Mouse (Mus musculus) mouse embryonic stem cell (cell line): ENCODE measurements around the gene Psmb9.
"Not testable (repeated sequence)": the region's sequence is repeated elsewhere in the genome, so short reads cannot be mapped to it uniquely, and the experiment has no call there.

ENCODE experiments used
- in situ Hi-C, 2 experiments: fragments of 300-500 bp; cut with MboI; formaldehyde crosslinking; loops; 1 replicate in 1 of 2; 3 replicates in 1 of 2; pipeline ENCODE4 v1.14.3; 2019 to 2020; ENCODE audit warnings: low sequenced_read_pairs in 2 of 2, low pct_unique_long_range_greater_than_20kb in 1 of 2, mixed read lengths in 1 of 2; ENCODE audit not compliant: unreplicated experiment in 1 of 2

Psmb9 gene

DNA sequence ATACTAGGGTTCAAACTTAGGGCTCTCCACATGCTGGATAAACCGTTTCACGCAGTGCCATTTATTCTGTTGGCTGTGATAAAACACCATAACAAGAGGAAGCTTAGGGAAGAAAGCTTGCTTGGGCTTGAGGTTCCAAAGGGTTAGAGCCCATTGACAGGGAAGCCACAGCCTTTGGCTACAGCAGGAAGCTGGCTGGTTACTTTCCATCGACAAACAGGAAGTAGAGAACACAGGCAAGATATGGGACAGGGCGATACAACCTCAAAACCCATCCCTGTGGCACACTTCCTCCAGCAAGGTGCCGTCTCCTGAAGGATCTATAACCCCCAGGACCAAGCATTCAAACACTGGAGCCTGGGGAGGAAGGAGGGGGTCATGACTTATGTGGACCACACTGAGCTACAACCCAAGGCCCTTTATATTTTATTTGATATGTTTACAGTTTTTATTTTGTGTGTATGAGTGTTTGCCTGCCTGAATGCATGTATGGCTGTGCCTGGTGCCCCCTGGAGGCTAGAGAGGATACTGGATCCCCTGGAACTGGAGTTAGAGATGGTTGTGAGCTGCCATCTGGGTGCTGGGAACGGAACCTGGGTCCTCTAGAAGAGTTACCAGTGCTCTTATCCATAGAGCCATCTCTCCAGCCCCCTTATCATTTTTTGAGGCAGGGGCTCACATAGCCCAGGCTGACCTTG, 22.4 kb downstream of the Psmb9 start:
- in situ Hi-C loops, result loop anchor here in 1 of 2 experiments (10.0 kb wide), 1 partner anchor 90 kb away; no protein-coding TSS in a partner anchor

- in situ Hi-C loops, result loop anchor here in 1 of 2 experiments (10.0 kb wide), 1 partner anchor 90 kb away; no protein-coding TSS in a partner anchor
Measured at GRCm38 (mm10) chr17:34164202-34164895, 23.2 kb downstream of the Psmb9 start.

DNA sequence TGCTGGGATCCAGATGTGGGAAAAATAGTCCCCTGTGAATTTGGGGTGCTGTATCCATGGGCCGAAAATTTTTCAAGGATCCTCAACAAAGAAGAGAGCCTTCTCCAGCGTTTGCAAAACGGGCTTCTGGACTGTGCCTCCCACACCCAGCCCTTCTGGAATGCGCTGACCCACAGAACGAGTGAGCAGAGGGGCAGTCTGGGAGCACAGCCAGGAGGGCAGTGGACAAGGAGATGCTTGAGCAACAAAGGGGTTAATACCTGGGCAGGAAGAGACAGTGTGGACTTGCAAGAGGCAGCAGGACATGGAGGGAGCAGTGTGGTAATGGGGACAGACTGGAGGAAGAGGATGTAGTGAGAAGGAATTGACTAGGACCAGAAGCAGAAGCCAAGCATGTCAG, 32.0 kb downstream of the Psmb9 start:
- in situ Hi-C loops, result no loop called here

DNA sequence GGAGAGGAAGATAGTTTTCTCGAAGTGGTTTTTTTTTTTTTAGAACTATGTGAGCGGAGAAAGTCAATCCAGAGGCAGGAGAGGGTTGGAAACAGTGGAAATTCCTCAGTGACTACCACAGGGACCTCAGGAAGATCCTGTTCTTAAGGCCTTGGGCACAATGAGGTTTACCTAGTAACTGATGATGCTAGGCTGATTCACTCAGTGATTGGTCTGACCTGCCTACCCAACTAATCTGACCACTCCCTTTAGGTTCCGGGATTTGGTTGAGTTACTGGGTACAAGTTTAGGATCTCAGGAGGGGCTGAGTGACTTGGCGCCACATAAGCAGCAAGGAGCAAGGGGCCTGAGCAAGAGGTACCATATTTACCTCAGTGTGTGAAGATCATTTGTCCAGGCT, 34.6 kb downstream of the Psmb9 start, which contains the start of gene H2-DMb1:
Gene H2-DMb1, plus strand, starts transcription at position 150 of the 400 bp plus-strand sequence.
- in situ Hi-C loops, result no loop called here

GRCm38 (mm10) chr17:34144960-34145371, 42.6 kb downstream of the Psmb9 start:
- in situ Hi-C loops, result no loop called here

- in situ Hi-C loops, result not testable (repeated sequence)
Measured at GRCm38 (mm10) chr17:34144221-34144620, 43.3 kb downstream of the Psmb9 start.

GRCm38 (mm10) chr17:34143461-34143860, 44.1 kb downstream of the Psmb9 start:
- in situ Hi-C loops, result no loop called here

DNA sequence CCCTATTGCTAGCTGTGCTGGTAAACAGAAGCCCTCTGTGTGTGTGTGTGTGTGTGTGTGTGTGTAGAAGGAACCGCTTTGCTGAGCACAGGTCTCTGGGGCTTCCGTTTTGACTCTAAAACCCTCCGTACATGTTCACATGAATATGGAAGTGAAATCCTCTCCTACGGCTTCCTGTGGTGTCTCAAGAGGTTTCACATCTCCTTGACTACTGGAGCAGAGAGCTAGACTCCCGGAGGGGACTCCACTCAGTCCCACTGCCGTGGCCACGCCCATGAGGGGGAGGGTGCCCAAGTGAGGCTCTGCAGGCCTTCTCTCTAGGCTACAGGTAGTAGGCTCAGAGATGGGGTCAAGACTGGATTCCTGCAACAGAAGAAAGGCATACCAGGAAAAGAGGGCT, 44.5 kb downstream of the Psmb9 start, which contains the start of gene H2-DMb2:
Gene H2-DMb2, plus strand, starts transcription at position 275 of the 400 bp plus-strand sequence.
- in situ Hi-C loops, result no loop called here

- in situ Hi-C loops, result no loop called here
Measured at GRCm38 (mm10) chr17:34142456-34143010, 45.0 kb downstream of the Psmb9 start.

DNA sequence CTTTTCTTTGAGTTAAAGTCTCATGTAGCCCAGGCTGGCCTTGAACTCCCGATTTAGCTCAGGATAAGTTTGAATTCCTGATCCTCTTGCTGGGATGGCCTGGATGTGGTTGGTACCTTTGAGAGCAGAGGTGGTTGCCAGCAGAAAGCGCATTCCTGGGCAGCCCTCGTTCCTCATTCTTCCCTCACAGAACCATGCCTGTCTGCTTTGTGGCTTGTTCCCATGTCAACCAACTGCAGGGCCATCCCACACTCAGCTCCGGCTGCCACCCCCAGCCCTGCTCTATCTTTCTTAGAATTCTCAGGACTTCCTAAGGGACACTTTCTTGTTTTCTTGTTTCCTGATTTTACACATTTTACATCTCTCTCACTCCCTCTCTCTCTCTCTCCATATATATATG, 46.1 kb downstream of the Psmb9 start:
- in situ Hi-C loops, result no loop called here

DNA sequence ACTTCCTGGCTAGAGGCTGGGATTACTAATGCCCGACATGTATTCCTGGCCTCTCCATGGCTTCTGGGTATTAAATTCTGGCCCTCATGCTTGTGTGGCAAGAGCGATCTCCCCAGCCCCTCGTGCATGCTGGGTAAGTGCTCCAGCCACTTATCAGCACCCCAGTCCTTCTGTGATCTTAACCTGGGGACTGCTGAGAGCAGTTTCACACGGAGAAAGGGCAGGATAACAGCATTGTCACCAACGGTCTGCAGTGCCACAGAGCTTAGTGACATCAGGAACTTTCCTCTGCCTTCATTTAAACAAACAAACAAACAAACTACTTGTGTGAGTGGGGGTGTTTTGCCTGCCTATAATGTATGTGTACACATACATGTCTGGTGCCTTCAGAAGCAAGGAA, 47.3 kb downstream of the Psmb9 start:
- in situ Hi-C loops, result no loop called here

DNA sequence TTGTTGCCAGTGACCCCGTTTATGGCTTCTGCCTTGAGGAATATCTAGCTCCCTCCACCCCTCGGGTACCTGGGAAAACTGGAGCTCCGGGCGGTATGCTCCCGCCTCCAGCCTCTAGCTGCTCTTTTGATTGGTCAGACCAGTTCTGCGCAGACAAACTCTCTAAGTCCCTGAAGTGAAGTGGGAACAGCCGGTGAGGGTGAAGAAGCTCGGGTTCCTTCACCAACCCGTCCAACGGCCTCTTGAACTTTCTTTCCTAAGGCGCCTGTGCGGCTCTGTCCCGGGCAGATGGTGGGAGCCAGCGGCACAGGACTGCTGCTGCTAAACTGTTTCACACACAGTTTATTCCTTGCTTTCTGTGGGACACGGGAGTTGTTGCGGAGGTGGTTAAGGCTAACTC, 48.1 kb downstream of the Psmb9 start:
- in situ Hi-C loops, result no loop called here

DNA sequence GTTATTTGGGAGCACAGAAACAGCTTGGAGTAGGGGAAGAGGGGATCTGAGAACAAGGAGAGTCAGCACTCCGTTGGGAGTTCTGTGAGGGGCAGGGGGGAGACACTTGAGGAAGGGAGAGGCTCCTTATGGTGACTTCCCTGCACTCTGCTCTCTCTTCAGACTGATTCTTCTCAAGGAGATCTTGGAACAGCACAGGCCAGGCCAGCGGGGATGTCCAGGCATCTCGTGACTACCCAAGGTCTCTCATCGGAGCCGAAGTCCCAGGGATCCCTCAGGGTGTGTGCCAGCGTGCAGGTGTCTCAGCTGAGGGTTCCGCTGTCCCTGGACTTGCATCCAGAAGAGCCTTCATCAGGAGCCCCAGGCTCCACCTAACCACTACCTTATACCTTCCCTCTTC, 48.9 kb downstream of the Psmb9 start:
- in situ Hi-C loops, result no loop called here

GRCm38 (mm10) chr17:34137601-34138000, 50.0 kb downstream of the Psmb9 start:
- in situ Hi-C loops, result no loop called here

DNA sequence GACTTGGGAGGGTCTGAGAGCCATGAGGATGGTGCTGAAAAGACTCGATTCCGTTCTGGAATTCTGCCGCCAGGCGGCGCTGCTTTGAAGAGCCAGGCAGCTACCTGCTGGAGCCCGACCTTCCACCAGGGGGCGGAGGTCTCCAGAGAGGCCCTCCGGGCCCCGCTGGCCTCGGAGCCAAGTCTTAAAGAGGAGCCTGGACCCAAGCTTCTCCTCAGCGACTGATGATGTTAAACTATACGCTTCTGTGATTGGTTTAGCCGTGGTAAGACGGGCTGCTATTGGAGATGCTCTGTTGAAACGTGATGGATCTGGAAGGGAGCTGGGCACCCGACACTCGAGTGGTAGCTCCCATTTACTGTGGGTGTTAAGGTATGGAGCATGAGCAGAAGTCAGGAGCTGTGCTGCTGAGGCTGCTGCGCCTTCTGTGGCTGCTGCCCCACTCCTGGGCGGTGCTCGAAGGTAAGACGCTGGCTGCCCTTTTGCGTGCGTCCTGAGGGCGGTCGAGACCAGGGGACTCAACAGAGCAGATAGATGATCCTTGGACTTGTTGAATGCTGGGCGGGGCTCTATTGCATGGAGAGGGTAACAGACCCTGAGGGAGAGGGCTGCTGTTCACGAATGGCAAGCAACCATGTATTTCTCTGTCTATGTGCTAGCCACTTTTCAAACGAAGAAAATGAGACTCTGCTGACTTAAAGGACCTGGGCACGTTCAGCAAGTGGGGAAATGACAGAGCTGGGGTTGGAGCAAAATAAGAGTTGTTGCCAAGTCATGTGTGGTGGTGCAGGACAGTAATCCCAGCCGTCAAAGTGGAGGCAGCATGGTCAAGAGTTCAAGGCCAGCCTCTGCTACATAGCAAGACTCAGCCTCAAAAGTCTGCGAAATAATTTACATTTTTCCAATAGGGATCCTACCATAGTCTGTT, 52.0 kb downstream of the Psmb9 start:
- in situ Hi-C loops, result no loop called here

GRCm38 (mm10) chr17:34134451-34134850, 53.1 kb downstream of the Psmb9 start:
- in situ Hi-C loops, result no loop called here

GRCm38 (mm10) chr17:34133289-34133688, 54.3 kb downstream of the Psmb9 start:
- in situ Hi-C loops, result no loop called here
